Mouse (Mus musculus) MEL (cell line): Measurements from ENCODE around the gene Celsr1. TPM values are rescaled to one million over a fixed set of nuclear protein-coding genes. Genes with fewer than 3 reads are reported as not detected.

ENCODE experiments used
- DNase-seq: peaks from one replicate; pipeline ENCODE4 v3.0.0; 2011; ENCODE audit warnings: low read depth, low spot score
- H3K27ac ChIP-seq: 2 replicates; pipeline ENCODE4 v1.5.1; 2012; ENCODE audit warnings: low read depth, mild to moderate bottlenecking, control low read depth, low read length, moderate library complexity; ENCODE audit not compliant: control insufficient read depth
- H3K27me3 ChIP-seq, 2 experiments: fragments of 150-350 bp in 1 of 2; sonication (generic) in 1 of 2; 2 replicates each; pipeline ENCODE4 v1.6.1; 2012; ENCODE audit warnings: low read length in 2 of 2, mild to moderate bottlenecking in 2 of 2, improper control_type of control experiment in 1 of 2, moderate library complexity in 1 of 2; ENCODE audit not compliant: insufficient read depth in 2 of 2, control insufficient read depth in 1 of 2
- H3K36me3 ChIP-seq, 2 experiments: 2 replicates each; pipeline ENCODE4 v1.6.1; 2012 to 2014; ENCODE audit warnings: low read length in 2 of 2, improper control_type of control experiment in 1 of 2, inconsistent platforms in 1 of 2, mild to moderate bottlenecking in 1 of 2; ENCODE audit not compliant: insufficient read depth in 2 of 2, control insufficient read depth in 1 of 2
- H3K4me1 ChIP-seq, 2 experiments: fragments of 150-350 bp in 1 of 2; sonication (generic) in 1 of 2; 2 replicates each; pipeline ENCODE4 v1.6.1; 2012; ENCODE audit warnings: low read length in 2 of 2, improper control_type of control experiment in 1 of 2, mild to moderate bottlenecking in 1 of 2; ENCODE audit not compliant: insufficient read depth in 2 of 2, control insufficient read depth in 1 of 2
- H3K4me3 ChIP-seq, 2 experiments: fragments of 150-350 bp in 1 of 2; sonication (generic) in 1 of 2; 2 replicates each; pipeline ENCODE4 v1.5.1; 2012; ENCODE audit warnings: low read depth in 2 of 2, low read length in 2 of 2, mild to moderate bottlenecking in 2 of 2, moderate library complexity in 2 of 2, control low read depth in 1 of 2, improper control_type of control experiment in 1 of 2; ENCODE audit not compliant: control insufficient read depth in 1 of 2, insufficient read depth in 1 of 2
- H3K79me2 ChIP-seq: 2 replicates; pipeline ENCODE4 v1.6.1; 2012; ENCODE audit warnings: mild to moderate bottlenecking, low read length, moderate library complexity; ENCODE audit not compliant: control insufficient read depth, poor library complexity, insufficient read depth
- H3K9ac ChIP-seq: 2 replicates; pipeline ENCODE4 v1.6.1; 2012; ENCODE audit warnings: low read depth, mild to moderate bottlenecking, control low read depth, low read length, moderate library complexity; ENCODE audit not compliant: control insufficient read depth, poor library complexity, severe bottlenecking
- H3K9me3 ChIP-seq: fragments of 150-350 bp; sonication (generic); replicated peaks from 2 replicates; pipeline ENCODE4 v1.6.1; 2012; ENCODE audit warnings: mild to moderate bottlenecking, low read length, improper control_type of control experiment, moderate library complexity; ENCODE audit not compliant: insufficient read depth
- BHLHE40 ChIP-seq: IDR thresholded peaks from 2 replicates; pipeline ENCODE4 v1.6.1; 2012; ENCODE audit warnings: low read depth, mild to moderate bottlenecking, inconsistent platforms, low read length, improper control_type of control experiment, borderline replicate concordance
- CHD1 ChIP-seq: IDR thresholded peaks from 2 replicates; pipeline ENCODE4 v1.6.1; 2012; ENCODE audit warnings: low read depth, mild to moderate bottlenecking, inconsistent platforms, low read length, improper control_type of control experiment
- CHD2 ChIP-seq: IDR thresholded peaks from 2 replicates; pipeline ENCODE4 v1.6.1; 2011; ENCODE audit warnings: low read length, improper control_type of control experiment
- EP300 ChIP-seq, 2 experiments: IDR thresholded peaks; 2 replicates each; pipeline ENCODE4 v1.6.1; 2011; ENCODE audit warnings: improper control_type of control experiment in 2 of 2, low read length in 2 of 2, low read depth in 1 of 2, mild to moderate bottlenecking in 1 of 2
- GABPA ChIP-seq: IDR thresholded peaks from 2 replicates; pipeline ENCODE4 v1.6.1; 2012; ENCODE audit warnings: low read depth, mild to moderate bottlenecking, inconsistent platforms, low read length, improper control_type of control experiment, moderate library complexity
- GATA1 ChIP-seq: IDR thresholded peaks from 2 replicates; pipeline ENCODE4 v1.6.1; 2011; ENCODE audit warnings: low read depth, low read length, improper control_type of control experiment
- HCFC1 ChIP-seq: IDR thresholded peaks from 2 replicates; pipeline ENCODE4 v1.6.1; 2012; ENCODE audit warnings: low read depth, mild to moderate bottlenecking, inconsistent platforms, low read length, improper control_type of control experiment, moderate library complexity
- MAX ChIP-seq: IDR thresholded peaks from 2 replicates; pipeline ENCODE4 v1.6.1; 2011; ENCODE audit warnings: low read length, improper control_type of control experiment
- MAZ ChIP-seq: IDR thresholded peaks from 2 replicates; pipeline ENCODE4 v1.6.1; 2012; ENCODE audit warnings: low read depth, mild to moderate bottlenecking, inconsistent platforms, low read length, improper control_type of control experiment
- MEF2A ChIP-seq: IDR thresholded peaks from 2 replicates; pipeline ENCODE4 v1.6.1; 2014; ENCODE audit warnings: low read depth, mild to moderate bottlenecking, inconsistent platforms, low read length, improper control_type of control experiment; ENCODE audit not compliant: poor library complexity, insufficient replicate concordance, severe bottlenecking; ENCODE audit errors: extremely low read depth
- MYB ChIP-seq: IDR thresholded peaks from 2 replicates; pipeline ENCODE4 v1.6.1; 2011; ENCODE audit warnings: mild to moderate bottlenecking, low read depth, low read length, improper control_type of control experiment
- NELFE ChIP-seq: IDR thresholded peaks from 2 replicates; pipeline ENCODE4 v1.6.1; 2011; ENCODE audit warnings: low read depth, low read length, improper control_type of control experiment
- NRF1 ChIP-seq: IDR thresholded peaks from 2 replicates; pipeline ENCODE4 v1.6.1; 2014; ENCODE audit warnings: low read depth, mild to moderate bottlenecking, inconsistent platforms, low read length, improper control_type of control experiment, moderate library complexity; ENCODE audit not compliant: poor library complexity, insufficient read depth, severe bottlenecking
- POLR2A ChIP-seq, 2 experiments: IDR thresholded peaks; 2 replicates each; pipeline ENCODE4 v1.6.1; 2011 to 2012; ENCODE audit warnings: low read length in 2 of 2, mild to moderate bottlenecking in 2 of 2, control low read depth in 1 of 2, improper control_type of control experiment in 1 of 2, low read depth in 1 of 2, moderate library complexity in 1 of 2; ENCODE audit not compliant: control insufficient read depth in 1 of 2, insufficient read depth in 1 of 2, poor library complexity in 1 of 2
- RAD21 ChIP-seq: IDR thresholded peaks from 2 replicates; pipeline ENCODE4 v1.6.1; 2011; ENCODE audit warnings: mild to moderate bottlenecking, low read depth, low read length, improper control_type of control experiment
- RCOR1 ChIP-seq: IDR thresholded peaks from 2 replicates; pipeline ENCODE4 v1.6.1; 2012; ENCODE audit warnings: low read depth, mild to moderate bottlenecking, inconsistent platforms, low read length, improper control_type of control experiment
- SMC3 ChIP-seq: IDR thresholded peaks from 2 replicates; pipeline ENCODE4 v1.6.1; 2011; ENCODE audit warnings: low read depth, low read length, improper control_type of control experiment
- TBP ChIP-seq: IDR thresholded peaks from 2 replicates; pipeline ENCODE4 v1.8.0; 2011; ENCODE audit warnings: low read depth, low read length, improper control_type of control experiment
- TCF12 ChIP-seq: IDR thresholded peaks from 2 replicates; pipeline ENCODE4 v1.6.1; 2014; ENCODE audit warnings: low read depth, mild to moderate bottlenecking, inconsistent platforms, low read length, improper control_type of control experiment, moderate library complexity
- USF2 ChIP-seq, 2 experiments: IDR thresholded peaks; 2 replicates each; pipeline ENCODE4 v1.6.1; 2011 to 2012; ENCODE audit warnings: improper control_type of control experiment in 2 of 2, low read length in 2 of 2, borderline replicate concordance in 1 of 2, inconsistent platforms in 1 of 2, low read depth in 1 of 2, mild to moderate bottlenecking in 1 of 2; ENCODE audit not compliant: insufficient read depth in 1 of 2
- ZC3H11A ChIP-seq: IDR thresholded peaks from 2 replicates; pipeline ENCODE4 v1.6.1; 2012; ENCODE audit warnings: low read depth, mild to moderate bottlenecking, inconsistent platforms, low read length, improper control_type of control experiment
- ZKSCAN1 ChIP-seq: IDR thresholded peaks from 2 replicates; pipeline ENCODE4 v1.6.1; 2012; ENCODE audit warnings: low read depth, mild to moderate bottlenecking, inconsistent platforms, low read length, improper control_type of control experiment, moderate library complexity
- ZMIZ1 ChIP-seq: IDR thresholded peaks from 2 replicates; pipeline ENCODE4 v1.6.1; 2012; ENCODE audit warnings: low read depth, mild to moderate bottlenecking, inconsistent platforms, low read length, improper control_type of control experiment, moderate library complexity
- ZNF384 ChIP-seq: IDR thresholded peaks from 2 replicates; pipeline ENCODE4 v1.6.1; 2012; ENCODE audit warnings: low read depth, mild to moderate bottlenecking, inconsistent platforms, low read length, improper control_type of control experiment
- polyA plus RNA-seq, 2 experiments: library from polyadenylated mRNA; stranded (reverse) in 1 of 2; unstranded in 1 of 2; fragments of >175 nt in 1 of 2; fragments of >200 nt in 1 of 2; gene quantifications; 2 replicates each; pipeline versions ENCODE4 v1.2.1 to v1.2.4; 2012; ENCODE audit warnings: low replicate concordance in 2 of 2, low read depth in 1 of 2; ENCODE audit not compliant: insufficient read length in 2 of 2, insufficient read depth in 1 of 2, missing spikeins in 1 of 2
- total RNA-seq: library from RNA; depleted of rRNA; stranded (reverse); fragments of 300-350 nt; gene quantifications from 2 replicates; pipeline ENCODE4 v1.2.3, GENCODE M21; 2012

Celsr1 gene
- total and polyA plus RNA-seq, 3 experiments = 0.12 to 0.42 TPM; not detected in 1

GRCm38 (mm10) chr15:85892498-85893118 lies 141.0 kb downstream of the Celsr1 start:
- TF ChIP-seq USF2 (IDR thresholded peaks at IDR 0.05; ENCODE audit: borderline replicate concordance in 1 of 2, insufficient read depth in 1 of 2, low read depth in 1 of 2, low read length in 2 of 2) (no peak), CHD1 (no peak), ZMIZ1 (no peak), CHD2 (no peak), MEF2A (no peak), RCOR1 (no peak), POLR2A (IDR thresholded peaks at IDR 0.05; ENCODE audit: control insufficient read depth in 1 of 2, insufficient read depth in 1 of 2, low read depth in 1 of 2, low read length in 2 of 2, poor library complexity in 1 of 2) (no peak), NRF1 (no peak), RAD21 (no peak), ZNF384 (no peak), ZC3H11A (no peak), TCF12 (no peak), GATA1 (no peak), ZKSCAN1 (no peak), MAZ (no peak), EP300 (IDR thresholded peaks at IDR 0.05; ENCODE audit: low read depth in 1 of 2, low read length in 2 of 2) (no peak), GABPA (no peak), HCFC1 (no peak), NELFE (no peak), MAX (no peak)
- H3K36me3 ChIP-seq = no peaks in the 10 kb centered on the region; a peak in 1 of 4 replicates
- no peak for DNase-seq
- H3K9me3 ChIP-seq = no peaks in the 10 kb centered on the region
- H3K9ac ChIP-seq = no peak overlapping the region
- no peak overlapping the region for H3K27ac ChIP-seq
- H3K4me1 ChIP-seq = no peaks in the 10 kb centered on the region
- no peak overlapping the region for H3K4me3 ChIP-seq
- no peaks in the 10 kb centered on the region for H3K27me3 ChIP-seq
- no peaks in the 10 kb centered on the region for H3K79me2 ChIP-seq

GRCm38 (mm10) chr15:85891971-85892370 lies 141.6 kb downstream of the Celsr1 start:
- Histone ChIP-seq H3K9ac (no peak overlapping the region), H3K9me3 (no peaks in the 10 kb centered on the region), H3K4me3 (no peak overlapping the region), H3K27ac (no peak overlapping the region), H3K36me3 (no peaks in the 10 kb centered on the region; a peak in 1 of 4 replicates), H3K79me2 (no peaks in the 10 kb centered on the region), H3K4me1 (no peaks in the 10 kb centered on the region), H3K27me3 (no peaks in the 10 kb centered on the region)
- TF ChIP-seq CHD2 (no peak), RAD21 (no peak), MYB (no peak), SMC3 (no peak), ZC3H11A (no peak), MAX (no peak), TBP (no peak), BHLHE40 (no peak)
- no peak for DNase-seq
